Mouse (Mus musculus): ENCODE measurements around the gene Epn2. TPM values are rescaled to one million over a fixed set of nuclear protein-coding genes. Genes with fewer than 3 reads are reported as not detected.

Epn2 gene
- total RNA-seq, 2 experiments from 2014 or later = 25.0 to 29.2 TPM

DNA sequence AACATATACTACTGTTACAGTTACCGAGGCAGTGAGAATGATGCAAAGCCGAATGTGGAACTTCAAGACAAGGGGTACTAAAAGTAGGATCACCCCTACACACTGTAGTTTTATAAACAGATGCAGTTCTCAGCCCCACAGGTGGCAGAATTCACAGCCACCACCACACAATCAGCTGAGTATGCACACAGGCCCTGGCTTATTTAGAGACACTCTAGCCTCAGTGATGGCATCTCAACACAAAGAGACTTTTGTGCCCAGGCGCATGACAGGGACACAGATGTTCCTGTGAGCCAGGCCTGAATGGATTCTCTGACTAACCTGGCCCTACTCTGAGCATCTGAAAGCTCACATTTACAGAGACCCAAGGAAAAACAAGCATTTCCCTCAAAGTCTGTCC is 42.1 kb downstream of the Epn2 start:
- DNase-seq = no peak

DNA sequence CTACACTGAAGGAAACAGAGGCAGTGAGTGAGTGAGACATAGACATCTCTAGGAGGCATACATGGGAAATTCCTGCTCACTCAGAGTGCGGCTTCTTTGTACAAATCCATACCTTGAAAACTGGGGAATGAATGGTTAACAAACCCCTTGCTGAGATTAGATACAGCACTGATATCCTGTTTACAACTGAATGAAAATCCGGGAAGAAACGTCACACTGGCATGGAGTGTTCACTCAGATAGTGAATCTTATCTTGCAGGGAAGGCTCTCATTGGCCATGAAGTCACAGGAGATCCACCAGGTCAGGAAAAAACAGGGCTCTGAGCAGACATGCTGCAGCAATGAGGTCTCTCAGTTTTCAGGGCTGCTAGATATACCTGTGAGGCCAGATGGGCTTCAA is 42.5 kb downstream of the Epn2 start:
- no peak for DNase-seq

DNA sequence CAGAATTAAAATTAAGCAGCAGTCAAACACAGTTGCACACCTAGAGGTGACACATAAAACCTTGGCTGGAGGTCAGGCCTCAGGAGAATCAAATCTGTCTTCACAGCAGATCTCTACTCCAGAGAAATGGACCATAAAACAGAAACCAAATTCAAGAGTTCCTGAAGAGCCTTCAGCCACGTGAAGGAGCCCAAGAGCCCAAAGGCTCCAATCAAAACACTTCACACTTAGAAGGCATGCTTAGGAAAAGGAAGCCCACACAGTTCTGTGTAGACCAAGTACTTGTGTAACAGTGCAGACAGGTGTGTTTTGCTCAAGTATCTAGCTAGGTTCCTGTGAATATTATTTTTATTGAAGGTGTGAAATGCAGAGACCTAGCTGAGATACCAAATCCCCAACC is 44.0 kb downstream of the Epn2 start:
- no peak for DNase-seq

DNA sequence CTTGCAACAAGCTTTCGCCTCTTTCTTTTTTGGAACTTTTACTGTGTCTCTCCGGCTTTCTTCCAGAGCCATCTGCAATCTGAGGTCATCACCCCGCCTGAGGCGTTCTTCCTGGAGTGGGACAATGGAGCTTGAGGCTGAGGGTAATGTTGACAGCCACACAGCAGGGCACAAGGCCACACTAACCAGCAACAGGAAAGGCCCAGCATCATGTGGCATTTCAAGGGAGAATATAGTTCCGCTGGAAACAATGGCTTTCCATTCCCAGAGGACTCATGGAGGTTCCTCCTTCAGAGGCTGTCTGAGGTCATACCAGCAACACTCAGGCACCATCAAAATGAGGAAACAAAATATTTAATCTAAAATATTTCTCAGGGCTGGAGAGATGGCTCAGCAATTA is 45.9 kb downstream of the Epn2 start:
- no peak for DNase-seq

DNA sequence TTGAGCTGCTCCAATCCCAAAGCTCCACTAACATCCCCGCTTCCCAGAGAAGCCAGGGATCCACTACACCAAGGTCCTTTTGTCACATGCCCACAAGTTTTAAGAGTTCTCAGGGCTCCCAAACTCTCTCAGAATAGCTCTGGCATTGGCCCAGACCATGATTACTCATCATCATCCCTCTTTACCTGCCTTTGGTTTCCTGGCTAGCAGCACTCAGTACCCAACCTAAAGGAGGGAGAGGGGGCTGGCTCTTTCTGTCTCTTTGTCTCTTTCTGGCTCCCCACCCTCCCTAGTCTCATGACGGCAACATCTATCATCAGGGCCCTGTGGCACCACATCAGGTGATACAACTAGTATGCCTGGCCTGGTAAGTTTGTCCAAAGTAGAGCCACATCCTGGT is 46.7 kb downstream of the Epn2 start:
- no peak for DNase-seq

DNA sequence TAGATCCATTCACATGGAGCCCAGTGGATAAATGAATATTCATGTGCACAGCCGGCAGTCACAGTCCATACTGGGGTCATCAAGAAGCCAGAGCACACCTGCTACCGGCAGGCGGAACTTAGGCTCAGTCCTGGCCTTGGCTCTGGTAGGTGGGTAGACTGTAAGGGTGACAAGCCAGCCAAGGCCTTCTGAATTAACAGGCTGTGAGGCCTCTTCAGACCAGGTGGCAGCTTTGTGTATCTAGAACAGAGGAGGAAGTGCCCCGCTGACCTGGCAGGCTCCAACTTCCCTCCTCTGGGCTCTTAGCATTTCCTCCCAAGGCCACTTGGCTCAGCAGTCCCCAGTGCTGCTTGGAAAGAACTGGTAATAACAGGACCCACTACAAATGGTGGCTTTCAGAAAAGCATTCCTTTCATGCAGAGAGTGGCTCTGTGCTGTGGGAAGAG is 50.2 kb downstream of the Epn2 start:
- DNase-seq = no peak

DNA sequence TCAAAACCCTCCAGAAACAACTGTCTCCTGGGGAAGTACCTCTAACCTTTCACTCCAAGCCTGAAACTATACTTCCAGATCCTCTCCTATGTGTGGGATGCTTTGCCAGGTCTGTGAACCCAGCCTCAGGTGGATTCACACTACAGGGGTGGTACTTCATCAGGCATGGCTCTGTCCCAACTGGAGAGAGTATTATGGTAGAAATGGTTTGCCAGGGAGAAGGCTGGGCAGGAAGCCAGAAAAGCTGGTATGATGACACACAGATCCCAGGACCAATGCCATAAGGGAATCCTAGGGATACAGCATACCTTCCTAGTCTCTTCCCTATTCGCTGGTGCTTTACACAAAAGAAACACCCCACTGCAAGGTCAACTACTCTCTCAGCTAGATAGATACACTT is 52.6 kb downstream of the Epn2 start:
- no peak for DNase-seq

DNA sequence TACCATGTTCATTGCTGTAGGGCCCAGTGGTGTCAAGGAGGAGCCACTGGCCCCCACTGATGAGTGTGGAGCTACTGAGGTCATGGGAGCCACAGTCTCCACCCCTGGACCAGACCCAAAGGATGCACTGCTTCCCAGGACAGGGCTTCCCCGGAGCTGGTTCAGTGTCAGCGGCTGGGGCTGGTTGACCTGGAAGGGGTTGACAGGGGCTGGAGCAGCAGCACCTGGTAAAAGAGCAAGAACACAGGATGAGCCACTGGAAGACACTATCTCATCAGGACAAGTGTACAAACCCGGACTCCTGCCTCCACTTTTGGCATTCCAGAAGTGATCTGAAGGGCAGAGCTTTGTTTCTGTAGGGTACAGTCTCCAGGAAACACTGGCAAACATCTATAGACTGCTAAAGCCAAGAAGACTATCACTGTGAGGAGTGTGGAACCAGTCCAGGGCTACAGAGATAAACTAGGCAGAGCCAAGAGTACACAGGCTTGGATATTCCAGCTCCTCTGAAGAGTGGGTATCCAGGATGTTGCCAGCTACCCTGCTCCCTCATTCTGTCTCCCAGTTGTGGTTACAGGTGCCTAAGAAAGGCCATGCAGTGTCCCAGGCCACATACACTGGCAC is 59.9 kb downstream of the Epn2 start:
- DNase-seq = no peak

DNA sequence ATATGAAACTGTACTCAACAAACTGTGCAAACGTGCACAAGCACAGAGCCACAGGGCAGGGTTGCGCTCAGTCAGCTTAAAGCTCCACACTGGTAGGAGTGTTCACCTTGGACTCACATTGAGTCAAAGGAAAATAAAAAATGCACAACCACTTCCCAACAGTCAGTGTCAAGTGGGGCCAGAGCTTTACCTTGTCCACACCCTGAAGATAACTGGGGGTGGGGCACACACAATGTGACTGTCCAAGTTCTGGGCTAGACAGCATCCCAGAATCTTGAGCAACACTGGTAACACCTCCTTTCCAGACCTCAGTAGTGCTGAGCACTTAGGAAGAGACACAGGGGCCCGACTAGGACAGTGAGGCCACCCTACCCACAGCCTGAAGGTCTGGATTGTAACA is 60.6 kb downstream of the Epn2 start:
- no peak for DNase-seq

DNA sequence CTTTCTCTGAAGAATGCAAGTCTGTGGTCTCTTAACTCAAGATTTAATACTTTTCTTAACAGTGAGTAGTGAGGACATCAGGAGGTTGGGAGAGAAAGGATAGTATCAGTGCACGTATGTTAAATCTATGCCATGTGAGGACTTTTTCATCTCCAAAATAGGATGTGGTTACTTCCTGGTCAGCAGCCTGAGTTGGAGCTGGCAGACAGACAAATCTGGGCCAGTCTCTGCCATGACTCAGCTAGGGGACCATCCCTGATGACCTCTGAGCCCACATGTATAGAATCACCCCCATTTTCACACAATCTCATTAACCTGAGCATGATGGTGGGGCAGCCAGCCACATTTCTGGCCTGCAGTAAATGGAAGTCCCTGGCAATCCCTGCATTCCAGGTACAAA is 61.5 kb downstream of the Epn2 start:
- no peak for DNase-seq

DNA sequence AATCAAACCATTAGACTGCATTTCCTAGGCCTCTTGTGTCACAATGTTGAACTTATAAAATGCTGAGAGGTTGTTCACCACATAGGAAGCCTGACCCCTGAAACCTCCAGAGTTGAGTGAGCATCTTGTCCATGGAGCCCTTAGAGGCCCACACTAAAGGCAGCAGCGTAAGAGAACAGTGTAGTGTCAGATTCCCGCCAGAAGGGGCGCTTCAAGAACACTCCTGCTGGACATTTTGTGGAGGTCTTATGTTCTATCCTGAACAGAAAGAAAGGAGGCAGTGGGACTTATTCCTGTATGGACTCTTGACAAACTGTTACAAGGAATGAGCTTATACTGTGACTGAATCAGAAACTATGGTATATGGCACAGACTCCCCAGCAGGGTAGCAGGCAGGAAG is 64.5 kb downstream of the Epn2 start:
- peak; percentile 52 for DNase-seq

DNA sequence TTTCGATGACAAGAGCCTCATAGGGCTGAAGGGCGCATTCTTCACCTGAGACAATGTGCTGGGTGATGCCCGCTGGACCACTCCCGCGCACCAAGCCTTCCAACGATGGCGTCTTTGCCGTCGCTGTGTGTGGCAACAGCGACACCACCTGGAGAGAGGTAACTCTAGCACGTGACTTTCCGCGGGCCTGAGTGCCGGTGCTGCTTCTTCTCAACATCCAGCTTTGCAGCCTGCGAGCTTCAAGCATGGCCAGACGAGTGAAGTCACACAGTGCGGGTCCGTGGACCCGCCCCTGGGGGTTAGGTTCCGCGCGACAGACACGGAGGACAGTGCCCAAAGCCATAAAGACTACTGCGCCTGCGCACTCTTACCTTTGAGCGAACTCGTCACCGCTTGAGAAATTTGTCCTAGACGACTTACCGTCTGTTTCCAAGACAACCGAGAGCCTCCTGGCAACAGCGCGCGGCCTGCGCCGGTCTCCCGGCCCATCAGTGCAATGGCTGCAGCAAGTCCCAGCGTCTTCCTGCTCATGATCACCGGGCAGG is 74.7 kb downstream of the Epn2 start, which contains the start of gene B9d1:
Gene B9d1, plus strand, starts transcription at position 432 of the 545 bp plus-strand sequence.
- DNase-seq = peak; percentile 93

DNA sequence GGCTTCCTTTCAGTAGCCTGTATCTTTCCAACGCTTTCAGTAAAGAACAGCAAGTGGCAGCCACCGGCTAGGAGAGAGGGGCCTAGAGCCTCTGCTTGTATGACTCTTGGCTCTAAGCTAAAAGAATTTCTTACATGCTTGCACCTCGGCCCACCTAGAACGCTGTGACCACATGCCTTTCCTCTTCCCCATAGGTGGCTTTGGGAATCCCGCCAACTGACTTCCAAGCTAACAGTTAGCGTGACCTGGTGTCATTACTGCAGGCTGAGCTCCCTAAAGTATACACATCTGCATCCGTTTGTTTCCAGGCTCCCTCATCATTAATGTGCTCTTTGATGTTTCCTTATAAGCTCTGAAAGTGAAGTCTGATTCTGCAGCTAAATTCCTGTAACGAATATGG is 75.6 kb downstream of the Epn2 start:
- no peak for DNase-seq

DNA sequence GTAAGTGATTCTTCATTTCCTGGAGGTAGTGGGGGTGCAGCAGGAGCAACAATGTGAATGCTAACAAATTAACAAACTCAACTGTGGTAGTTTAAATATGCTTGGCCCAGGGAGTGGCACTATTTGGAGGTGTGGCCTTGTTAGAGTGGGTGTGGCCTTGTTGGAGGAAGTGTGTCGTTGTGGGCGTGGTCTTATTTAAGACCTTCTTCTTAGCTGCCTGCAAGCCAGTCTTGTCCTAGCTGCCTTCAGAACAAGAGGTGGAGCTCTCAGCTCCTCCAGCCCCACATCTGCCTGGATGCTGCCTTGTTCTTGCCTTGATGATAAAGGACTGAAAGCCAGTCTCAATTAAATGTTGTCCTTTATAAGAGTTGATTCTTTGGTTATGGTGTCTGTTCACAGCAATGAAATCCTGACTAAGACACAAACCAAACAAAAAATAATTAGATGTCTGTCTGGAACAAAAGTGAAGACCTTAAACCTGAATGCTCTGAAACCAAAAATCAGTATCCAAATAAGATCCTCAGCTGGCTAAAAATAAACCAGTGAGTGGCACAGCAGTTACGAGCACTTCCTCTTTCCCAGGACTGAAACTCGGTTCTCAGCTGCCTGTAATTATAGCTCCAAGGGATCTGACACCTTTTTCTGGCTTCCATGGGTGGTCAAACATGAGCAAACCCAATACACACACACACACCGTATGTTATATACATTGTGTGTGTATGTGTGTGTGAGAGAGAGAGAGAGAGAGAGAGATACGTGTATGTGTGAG is 80.6 kb downstream of the Epn2 start:
- DNase-seq = no peak

DNA sequence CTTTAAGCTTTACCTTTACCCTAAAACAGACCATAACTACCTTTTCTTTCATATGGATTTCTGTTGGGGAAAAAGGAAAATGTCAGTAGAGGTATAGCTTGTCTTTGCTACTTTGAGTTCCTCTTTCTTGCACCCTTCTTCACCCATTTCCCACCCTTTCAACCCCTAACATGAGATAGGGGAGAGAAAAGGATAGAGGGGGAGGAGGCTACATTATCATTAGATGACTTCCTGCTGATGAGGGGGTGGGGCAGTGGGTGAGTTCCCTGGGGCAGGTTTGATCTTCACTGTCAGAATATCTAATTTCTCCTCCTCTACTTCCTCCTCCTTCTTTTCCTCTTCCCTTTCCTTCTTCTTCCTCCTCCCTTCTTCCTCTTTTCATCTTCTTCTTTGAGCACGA is 82.0 kb downstream of the Epn2 start:
- no peak for DNase-seq

DNA sequence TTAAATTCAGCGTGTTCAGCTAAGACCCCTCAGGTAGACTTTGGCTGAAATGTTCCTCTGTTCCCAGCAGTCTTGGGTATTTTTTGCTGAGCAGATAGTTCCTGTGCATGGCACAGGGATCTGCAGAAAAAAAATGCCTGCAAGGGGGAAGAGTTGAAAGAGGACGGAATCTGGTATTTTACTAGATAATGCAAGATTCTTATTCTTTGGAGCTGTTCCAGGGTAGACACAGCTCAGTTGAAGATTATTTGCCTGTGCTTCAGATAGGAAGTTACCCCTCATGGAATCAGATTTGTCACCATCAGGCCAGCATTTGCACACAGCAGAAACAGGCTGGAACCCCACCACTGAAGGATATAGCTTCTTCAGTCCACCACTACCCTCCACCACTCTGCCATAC is 84.0 kb downstream of the Epn2 start:
- DNase-seq = no peak

DNA sequence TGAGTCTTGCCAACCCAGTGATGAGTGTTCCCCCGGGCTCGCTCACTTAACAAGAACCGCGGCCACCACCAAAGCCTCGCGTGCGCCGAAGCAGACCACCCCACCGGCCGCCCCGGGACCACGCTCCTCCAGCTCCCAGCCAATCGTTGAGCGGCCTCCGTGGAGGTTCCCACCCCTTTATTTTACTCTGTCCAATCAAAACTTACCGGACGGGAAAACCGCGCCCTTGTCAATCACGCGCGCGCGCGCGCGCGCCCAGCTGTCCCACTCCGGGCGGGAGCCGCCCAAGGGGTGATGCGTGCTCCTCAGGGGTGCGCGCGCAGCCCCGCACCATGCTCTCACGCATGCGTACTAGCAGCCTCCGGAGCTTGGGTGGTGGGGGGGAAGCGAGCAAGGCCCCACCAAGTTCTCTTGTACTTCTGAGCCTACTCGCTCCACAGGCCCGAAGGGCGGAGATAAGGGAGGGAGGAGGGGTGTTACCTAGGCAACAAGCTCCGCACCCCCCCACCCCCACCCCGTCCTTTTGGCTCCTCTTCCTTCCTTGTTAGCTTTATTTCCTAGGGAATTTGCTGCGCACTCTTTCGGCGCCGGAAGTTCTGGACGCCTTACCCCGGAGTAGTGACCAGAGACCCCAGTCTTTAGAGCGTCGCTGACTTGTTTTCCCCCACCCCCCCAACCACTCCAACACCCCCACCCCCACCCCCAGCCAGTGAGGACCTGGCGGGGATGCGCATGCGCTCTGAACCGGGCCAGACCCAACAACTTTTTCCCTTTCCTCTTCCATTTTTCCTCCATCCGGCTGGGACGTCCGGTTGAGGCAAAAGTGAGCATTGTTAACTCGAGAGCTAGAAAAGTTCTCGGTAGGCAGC is 85.1 kb downstream of the Epn2 start, which contains the start of gene Mapk7:
Gene Mapk7, minus strand, starts transcription at position 278 of the 869 bp plus-strand sequence.
- peak; percentile 98 for DNase-seq

DNA sequence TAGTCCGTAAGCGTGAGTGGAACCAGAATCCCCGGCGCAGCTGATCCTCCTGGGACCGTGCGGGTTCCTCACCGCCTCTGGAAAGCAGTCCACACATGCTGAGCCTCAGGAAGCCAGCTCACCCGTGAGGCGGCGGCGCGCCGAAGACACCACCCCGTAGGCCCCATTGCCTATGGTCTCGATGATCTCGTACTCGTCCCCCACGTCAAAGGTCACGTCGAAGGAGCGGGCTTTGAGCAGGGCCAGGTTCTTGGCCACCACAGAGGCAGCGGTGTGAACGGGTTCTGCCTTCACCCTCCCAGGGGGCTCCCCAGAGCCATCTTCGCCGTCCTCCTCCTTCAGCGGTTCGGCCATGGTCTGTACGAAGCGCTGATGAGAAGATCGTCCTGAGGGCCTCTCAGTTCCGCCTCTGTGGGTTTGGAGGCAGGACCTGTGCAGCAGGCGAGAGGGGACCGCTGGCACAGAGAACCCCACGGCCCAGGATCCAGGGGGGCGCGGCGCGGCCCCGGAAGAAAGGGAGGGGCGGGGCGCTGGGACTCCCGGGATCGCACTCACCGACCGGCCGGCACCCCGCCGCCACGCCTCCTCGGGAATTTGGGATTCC is 85.9 kb downstream of the Epn2 start:
- peak; percentile 32 for DNase-seq

DNA sequence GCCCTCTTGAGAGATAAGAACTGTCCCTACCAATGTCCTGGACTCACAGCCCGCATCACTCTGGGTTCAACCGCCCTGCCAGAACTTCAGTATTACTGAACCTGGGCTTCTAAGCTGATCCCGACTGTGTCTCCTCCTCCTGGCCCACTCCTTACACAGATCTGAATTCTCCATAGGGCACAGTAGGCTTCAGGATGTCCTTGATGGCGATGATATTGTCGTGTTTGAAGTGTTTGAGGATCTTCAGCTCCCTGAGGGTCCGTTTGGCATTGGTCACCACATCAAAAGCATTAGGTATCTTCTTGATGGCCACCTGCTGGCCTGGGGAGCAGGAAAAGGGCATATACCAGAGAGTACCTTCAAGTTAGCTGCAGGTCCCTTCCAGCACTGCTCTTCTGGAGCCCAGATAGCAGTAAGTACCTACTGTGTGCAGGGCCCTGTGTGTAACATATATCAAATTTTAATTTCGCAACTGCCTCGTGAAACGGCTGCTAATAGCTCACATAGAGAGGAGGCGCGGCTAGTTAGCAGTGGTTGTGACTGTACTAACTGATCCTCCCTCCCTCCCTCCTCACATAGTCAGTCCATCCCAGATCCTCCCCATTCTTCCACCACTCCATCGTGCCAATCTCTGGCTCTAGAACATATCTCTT is 86.6 kb downstream of the Epn2 start:
- DNase-seq = no peak

DNA sequence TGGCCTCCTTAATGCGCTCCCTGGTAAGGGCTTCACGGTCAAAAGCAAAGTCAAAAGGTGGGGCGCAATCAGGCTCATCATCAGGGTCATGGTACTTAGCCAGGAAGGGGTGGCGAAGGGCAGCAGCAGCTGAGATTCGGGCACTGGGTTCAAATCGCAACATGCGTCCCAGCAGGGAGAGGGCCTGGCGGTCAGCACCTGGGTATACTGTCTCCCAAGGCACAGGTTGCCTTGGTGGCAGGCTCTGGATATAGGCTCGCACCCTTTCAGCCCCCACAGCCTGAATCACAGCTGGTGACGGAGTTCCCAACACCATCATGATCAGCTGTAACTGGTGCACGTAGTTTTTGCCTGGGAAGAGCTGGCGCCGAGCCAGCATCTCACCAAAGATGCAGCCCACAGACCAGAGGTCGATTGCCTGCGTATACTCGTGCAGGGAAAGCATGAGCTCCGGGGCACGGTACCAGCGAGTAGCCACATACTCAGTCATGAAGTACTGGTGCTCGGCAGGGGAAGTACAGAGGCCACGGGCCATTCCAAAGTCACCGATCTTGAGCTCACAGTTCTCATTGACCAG is 88.5 kb downstream of the Epn2 start:
- no peak for DNase-seq

DNA sequence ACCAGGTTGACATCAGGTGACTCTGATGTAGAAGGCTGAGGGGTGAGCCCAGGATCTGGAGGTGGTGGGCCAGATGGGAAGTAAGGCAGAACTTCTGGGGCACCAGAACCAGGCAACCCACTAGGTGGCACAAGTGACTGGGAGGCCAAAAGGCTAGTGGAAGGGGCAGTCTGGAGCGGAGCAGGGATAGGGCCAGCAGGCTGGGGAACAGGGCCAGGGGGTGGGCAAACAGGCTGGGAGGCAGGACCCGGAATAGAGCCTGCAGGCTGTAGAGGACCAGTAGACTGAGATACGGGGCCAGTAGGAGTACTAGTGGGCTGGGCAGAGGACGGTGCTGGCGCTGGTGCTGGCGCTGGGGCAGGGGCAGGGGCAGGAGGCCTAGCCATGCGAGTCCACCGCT is 89.6 kb downstream of the Epn2 start:
- DNase-seq = no peak

All from gastrocnemius, postnatal 10 days (tissue).